Mouse (Mus musculus) c-Kit-negative CD71-positive TER-119-positive erythroid progenitor cells, embryonic 14.5 days (primary cell): ENCODE data around the gene Tnfsf4.

Experiments used
- DNase-seq: peaks from one replicate; pipeline ENCODE4 v3.0.0-alpha.2; 2013; ENCODE audit warnings: low read depth, low spot score

Gene Tnfsf4

DNA sequence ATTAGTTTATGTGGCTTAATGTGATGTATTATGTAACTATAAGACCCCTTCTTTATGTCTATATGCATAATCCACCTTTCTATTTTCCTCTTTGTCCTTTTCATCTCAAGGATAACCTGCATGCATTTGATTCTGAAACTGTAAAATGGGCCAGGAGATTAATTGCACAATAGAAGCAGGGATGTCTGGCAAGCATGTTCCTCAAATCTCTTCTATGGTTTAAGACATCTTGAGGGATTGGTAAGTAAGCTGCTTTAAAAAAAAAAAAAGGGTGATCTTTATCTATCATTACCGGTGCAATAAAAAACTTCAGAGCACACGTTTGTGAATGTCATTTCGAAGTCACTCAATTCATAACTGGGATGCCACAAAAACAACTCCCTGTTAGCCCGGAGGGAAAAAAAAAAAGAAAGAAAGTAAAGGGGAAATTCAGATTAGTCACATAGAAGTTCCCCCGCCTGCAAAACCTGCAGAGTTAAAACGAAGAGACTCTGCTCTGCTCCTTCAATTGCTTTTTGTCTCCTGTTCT, at the start of gene Tnfsf4:
Gene Tnfsf4, plus strand, starts transcription at position 479 of the 529 bp plus-strand sequence.
- DNase-seq, result no peak

DNA sequence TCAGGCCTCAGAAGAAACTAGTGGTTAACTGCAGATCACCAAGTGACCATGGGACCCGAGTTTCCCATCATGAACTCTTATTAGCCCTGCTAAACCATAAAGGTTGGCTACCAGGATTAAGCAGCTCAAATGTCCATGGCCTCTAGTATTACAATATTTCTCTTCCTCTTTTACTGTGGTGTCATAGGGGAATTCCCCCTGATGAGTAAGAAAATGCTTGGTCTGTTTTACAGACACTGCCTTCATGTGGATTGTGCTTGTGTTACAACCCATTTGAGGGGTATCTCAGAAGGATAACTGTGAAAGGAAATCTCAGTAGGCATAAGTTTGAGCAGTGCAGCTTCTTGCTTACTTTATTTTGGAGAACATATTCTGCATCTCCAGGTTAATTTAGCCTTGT, 44.2 kb upstream of the Tnfsf4 start:
- no peak for DNase-seq

DNA sequence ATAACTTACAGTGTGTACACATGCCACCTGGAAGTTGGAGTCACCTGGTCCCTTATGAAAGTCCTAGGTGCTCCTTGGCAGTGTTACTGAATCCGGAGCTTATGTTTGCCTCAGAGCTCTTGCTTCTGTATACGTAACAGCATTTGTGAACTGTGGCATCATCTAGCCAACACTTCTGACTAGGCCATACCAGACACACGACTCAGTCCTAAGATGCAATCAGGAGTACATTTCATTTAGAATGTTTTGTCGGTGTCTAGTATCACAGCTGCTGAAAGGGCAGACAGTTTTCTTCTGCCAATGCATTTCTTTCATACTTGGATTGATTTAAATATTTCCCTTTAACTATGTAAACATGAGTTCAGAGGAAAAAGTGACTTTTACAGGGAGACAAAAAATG, 30.2 kb upstream of the Tnfsf4 start:
- no peak for DNase-seq

DNA sequence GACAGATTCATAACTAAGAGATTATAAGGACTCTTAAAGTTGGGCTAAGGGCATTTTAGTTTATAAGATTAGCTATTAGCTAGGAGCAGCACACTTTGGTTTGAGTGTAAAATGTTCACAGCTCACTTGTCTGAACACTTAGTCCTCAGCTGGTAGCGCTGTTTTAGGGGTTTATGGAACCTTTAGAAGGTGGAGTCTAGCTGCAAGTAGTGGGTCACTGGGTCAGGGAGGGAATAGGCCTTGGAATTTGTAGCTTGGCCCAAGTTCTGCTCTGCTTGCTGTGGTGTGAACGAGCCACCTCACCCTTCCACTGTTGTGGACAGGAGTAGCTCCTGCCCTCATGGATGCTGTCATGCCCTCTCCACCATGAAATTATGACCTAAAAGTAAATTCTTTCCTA, 23.3 kb upstream of the Tnfsf4 start:
- no peak for DNase-seq

DNA sequence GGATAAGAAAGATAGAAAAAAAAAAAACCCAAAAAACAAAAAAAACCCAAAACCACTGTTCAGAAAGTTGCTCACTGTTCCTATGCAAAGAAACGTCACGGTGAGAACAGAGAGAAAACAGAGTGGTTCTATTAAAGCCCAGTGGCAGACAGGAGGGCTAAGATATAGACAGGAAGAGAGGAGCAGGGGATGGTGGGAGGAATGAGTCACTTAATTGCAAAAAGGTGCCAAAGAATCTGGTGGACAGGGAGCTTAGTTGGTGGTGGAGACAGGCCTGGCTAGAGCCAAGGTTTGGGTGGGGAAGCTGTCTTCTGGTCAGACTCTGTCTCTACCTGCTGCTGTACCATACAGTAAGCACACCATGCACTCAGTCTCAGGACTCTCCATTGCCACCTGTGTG, 19.3 kb upstream of the Tnfsf4 start:
- no peak for DNase-seq

DNA sequence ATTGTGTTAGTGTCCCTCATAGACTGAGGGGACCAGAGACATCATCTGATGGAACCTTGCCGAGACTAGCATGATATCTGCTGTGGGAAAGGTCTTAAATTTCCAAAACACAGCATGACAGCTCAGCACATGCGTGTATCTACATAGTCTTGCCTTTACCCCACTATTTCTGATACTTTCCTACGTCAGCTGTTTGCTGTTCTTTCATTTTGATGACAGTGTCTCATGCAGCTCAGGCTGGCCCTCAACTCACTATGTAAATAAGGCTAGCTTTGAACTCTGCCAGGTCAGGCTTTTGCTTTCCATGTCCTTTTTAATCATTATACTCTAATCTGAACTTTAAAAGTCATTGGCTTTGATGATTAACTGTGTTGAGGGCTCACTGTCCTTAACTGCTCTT, 16.6 kb upstream of the Tnfsf4 start:
- no peak for DNase-seq

DNA sequence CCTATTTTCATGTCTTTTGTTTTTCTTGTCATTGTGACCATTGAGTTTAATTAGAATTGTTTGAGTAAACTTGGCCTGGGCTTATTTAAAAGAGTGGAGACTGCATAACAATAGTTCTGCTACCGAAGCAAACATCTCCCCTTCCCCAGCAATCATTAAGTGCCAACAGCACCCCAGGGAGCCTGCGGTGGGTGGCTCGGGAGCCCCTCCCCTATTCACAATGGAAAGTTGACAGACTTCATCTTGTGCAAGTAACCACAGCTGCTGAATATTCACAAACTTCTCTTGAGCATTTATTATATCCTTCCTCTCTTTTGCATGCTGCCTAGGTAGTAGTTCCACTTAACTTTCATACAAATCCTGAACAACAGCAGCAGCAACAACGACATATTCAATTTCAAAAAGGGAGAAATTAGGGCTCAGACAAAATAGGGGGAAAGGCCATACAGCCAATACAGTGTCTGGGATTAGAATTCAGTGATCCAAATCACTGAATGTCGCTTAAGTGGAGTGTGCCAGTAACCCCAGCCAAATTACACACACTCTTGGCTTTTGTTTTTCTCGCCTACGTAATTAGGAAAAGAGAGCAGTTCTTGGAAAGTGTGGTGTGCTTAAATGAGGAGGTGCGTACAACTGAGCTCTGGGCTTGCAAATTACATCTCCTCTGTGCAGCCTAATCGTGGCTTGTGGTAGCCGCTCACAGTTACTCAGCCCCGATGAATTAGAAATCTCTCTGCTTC, 15.4 kb upstream of the Tnfsf4 start:
- DNase-seq, result no peak

DNA sequence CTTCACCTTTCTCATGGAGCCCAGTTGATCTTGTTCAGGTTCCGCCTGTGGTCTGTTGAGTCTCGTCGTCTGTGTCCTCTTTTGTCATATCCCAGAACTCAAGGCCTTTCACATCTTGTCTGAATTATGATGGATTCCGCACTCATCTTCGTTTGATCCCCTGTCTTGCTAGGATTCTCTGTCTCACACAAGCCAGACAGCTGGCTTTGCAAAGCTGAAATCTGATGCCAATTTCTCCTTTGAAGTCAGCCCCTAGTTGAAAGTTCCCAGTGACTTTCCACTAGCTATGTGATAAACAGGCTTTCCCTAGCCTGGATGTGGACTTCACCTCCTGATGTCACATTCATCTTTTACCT, 14.8 kb upstream of the Tnfsf4 start:
- no peak for DNase-seq

DNA sequence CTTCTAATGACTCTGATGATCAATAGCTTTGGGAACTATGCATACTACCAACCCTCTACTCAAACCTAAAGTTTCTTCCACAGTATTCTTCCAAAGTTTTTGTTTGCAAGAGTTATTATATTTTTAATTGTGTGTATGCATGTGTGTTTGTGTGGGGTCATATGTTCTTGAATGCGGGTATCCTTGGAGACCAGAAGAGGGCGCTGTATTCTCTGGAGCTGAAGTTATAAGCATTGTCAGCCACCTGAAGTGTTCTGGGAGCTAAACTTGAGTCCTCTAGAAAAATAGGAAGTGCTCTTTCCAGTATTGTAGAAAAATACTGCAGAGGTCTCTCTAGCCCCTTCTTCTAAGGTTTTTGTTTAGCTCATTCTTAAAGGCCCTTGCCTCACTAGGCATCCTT, 5.1 kb upstream of the Tnfsf4 start:
- DNase-seq, result no peak

DNA sequence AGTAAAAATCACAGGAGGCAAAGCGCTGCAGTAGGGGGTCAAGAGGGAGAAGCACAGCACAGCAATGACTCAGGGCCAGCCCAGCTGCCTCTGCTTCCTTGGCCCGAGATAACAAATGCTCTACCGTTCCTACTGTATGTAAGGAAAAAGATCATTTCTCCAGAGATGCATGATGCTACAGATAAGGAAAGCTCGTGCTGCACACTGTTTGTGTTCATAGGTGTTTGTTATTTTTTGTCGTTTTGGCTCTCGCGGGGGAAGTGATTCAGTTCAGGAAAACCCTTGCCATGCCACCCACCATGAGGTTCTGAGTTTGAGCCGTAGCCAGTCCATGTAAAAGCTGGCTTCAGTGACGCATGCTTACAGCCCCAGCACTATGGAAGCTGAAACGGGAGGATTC, 2.3 kb upstream of the Tnfsf4 start:
- no peak for DNase-seq

DNA sequence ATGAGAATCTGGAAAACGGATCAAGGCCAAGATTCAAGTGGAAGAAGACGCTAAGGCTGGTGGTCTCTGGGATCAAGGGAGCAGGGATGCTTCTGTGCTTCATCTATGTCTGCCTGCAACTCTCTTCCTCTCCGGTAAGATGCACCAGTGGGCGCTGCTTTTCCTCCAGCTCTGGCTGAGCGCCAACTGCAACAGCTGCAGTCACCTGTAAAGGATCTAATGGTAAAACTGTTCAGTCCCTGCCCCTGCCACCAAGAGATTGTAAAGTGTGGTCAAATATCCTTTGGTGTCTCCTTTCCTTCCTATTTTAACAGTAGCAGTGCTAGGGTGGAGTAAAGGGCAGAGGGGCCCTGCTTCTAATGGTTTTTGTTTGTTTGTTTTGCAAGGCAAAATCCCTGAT, 401 bp downstream of the Tnfsf4 start:
- no peak for DNase-seq

DNA sequence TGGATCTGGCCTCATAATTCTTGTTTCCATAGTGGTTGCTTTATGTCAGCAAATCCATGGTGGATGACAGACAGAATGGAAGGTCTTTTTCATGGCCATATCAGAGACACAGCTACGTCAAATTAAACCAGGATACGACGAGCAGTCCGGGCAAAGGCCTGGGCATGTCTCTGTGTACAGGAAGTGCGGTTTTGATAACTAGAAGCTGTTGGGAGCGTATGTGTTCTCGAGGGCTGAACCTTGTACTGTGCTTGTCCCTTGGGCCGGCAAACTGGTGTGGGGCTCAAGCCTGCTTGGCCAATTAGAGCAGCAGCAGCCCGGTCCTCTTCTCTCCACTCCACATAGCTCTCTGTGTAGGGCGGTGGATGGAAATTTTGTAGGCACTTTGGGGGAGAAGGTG, 1.1 kb downstream of the Tnfsf4 start:
- no peak for DNase-seq

DNA sequence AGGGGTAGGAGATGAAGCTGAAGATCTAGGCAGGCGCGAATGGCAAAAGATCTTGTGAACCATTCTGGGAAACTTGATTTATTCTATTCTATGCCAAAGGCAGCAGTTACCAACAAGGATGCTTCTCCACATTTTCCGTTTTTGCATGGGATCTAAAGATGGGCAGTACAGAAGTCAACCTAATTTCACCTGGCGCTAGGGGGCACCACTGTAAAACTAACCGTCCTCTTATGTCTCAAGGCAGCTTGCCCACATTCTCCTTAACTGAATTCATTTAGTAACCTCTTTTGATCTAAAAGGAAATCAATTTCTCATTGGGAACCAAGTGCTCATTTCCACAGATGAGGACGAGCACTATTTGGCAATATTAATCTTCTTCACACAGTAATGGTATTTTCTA, 4.9 kb downstream of the Tnfsf4 start:
- DNase-seq, result no peak

DNA sequence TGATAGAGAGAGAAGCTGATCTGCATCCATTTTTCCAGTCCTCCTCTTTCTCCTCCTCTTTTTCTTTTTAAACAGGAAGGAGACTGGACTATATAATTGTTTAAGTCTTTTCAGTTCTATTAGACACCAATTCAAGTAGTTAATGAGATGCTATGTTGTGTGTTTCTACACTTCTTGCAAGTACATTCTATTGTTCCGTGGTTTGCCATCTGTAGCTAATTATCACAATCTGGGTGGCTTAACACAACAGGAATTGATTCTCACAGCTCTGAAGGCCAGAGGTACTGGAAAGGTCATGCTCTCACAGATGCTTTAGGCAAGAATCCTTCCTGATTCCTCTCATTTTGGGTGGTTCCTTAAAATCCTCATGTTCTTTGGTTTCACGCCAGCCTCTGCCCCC, 7.9 kb downstream of the Tnfsf4 start:
- DNase-seq, result no peak

DNA sequence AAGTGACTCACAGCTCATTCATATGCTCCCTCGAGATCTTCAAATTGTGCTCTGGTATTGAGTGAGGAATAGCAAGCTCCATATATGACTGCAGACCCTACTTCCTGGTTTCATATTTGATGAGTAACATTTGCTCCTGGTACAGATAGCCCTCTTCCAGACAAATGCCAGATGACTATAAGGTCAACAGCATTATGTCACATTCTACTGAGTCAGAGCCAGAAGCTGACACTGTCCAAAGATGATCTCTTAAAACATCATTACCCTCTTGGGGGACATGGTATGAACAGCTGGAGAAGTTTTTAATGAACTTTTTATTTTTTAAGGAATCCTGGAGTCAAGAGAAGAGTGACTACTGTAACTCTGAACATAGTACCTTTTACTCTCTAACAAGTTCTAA, 11.3 kb downstream of the Tnfsf4 start:
- no peak for DNase-seq

DNA sequence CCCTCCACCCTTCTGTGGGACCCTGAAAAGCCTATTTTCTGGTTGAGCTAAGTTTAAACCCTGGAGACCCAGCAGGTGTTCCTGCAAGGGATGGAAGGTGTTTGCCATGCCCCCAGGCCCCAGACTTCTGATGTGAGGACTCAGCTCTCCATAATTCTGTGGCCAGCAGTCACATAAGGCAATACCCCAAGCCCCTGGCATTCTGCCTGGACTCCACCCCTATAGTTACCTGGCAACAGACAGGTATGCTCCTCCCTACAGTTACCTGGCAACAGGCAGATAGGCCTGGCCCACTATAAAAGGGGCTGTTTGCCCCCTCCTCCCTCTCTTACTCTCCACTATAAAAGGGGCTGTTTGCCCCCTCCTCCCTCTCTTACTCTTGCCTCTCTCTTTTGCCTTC, 24.7 kb downstream of the Tnfsf4 start:
- DNase-seq, result no peak

DNA sequence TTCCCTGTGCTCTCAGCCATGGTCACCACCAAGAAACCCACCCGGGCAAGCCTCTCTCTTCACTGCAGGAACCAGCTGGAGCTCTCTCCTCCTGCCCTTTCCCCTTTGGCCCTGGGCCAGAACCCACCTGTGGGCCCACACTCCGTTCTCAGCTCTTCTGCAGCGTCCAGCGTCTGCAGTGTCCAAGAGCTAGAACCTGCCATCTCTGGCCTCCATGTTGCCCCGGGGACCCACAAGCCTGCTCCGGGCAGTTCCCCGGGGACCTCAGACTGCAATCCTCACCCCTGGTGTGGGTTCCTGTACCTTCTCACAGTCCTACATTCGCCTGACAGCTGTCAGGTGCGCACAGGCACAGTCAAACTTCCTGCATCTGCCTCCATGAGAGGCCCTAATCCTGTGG, 25.4 kb downstream of the Tnfsf4 start:
- no peak for DNase-seq

DNA sequence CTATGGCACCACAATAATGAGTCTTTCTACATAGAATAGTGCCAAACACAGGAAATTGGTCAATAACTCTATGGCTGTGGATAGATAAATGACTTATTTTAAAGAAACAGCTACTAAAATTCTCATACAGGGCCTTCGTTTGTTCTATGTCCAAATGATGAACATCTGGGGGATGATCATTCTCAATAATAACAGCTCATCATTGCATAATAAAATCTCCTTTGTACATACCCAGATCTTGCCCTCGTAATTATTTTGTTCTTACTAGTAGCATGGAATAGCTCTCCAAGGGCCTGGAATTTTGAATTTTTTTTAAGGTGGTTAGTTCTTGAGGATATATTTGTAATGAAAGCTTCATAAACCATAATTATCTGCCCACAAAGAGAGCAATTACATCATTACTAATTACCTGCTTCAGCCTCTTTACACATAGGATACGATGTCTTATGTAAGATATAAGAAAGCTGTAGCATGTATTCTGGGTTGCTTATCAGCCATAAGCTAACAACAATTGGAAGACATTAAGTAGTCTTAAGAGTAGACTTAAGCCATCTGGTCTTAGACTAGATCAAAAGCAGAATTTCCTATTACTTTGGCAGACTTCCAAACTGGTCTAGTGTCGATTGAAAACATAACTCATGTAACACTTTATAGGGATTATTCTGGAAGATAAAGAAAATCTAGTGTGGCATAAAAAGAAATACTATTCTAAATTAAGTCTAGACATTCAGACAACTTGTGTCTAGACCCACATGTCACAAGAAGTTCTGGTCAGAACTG, 31.3 kb downstream of the Tnfsf4 start:
- no peak for DNase-seq

DNA sequence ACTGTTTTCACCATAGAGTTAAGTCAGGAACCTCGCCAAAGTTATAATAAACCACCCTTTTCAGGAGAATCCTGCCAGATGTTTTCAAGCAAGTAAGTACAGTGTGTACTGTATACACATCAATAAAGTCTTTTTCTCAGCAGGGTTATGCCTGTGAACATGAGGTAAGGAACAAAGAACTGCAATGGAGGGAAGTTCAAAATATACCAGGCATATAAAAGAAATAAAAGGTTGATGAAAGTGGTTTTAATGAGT, 31.8 kb downstream of the Tnfsf4 start:
- DNase-seq, result no peak

DNA sequence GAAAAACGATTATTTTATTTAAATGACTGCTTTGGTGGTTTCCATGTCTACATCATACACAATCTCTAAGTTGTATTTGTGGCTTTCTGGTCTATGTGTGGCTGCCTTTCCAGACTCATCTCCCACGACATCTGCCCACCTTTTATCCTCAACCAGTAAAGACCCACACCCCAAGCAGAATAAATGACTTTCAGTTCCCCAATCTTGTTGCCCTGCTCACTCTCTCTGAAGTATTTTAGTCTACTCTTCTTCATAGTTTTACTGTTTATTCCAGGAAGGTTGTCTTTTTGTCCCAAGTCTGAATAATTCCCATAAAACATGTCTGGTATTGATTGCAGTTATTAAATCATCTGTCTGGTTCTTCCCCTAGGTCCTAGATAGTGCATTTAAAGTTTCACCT, 40.6 kb downstream of the Tnfsf4 start:
- no peak for DNase-seq

DNA sequence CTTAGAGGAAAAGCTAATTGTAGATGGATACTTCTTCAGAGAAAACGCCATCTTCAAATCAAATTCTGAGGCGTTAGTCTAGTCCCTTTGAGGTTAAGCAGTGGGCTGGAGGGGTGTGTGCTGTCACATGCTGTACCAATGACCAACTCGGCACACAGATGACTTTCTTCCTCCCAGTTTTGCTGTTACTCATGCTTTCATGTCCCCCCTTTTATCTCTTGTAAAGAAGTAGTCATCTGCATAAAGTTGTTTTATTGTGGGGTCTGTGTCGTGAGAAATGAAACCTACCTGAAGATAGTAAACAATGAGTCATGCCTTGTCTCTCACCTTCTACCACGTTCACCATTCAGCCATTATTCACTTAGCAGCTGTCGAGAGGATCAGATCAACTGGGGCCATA, 41.3 kb downstream of the Tnfsf4 start:
- no peak for DNase-seq

DNA sequence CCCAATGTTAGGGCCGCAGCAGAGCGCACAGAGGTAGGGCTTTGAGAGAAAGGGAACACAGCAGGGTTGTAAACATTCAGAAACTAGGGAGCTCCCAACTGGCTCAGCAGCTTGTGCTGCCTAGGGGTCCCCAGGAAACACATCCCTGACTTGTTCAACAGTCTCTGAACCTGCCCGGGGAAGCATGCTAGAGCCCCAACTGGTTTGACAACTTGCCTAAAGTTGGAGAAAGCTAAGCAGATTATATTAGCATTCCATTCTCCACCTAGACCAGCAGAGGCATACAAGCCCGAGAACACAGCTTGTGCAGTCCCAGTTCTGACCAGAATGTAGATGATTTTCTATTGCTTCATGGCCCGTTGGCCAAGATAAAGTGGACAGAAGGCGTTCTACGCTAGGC, 49.6 kb downstream of the Tnfsf4 start:
- no peak for DNase-seq

DNA sequence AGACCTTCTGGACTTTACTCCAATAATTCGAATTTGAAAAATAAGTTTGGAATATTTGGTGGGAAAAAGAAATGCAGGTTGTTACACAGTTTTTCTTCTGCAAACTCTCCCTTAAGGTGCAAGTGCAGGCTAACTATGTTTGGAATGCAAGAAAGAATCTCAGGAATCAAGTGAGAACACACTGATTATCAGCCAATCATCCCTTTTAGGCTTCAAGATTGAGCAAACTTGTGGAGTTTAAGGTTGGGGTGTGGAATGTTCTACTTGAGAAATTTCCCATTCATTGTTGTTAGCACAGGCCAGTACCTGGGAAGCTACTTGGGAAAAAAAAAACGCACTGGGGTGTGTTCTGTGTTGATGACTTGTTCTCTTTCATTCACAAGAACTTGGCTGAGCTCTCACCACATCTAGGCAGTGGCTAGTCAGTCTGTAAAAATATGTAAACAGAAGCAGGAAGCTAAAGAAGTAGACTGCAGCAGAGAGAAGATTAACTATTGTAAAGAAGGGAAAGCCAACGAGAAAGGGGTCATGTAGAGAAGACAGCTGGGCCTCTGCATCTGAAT, 56.6 kb downstream of the Tnfsf4 start:
- DNase-seq, result no peak
